Mouse (Mus musculus) intestine, embryonic 16.5 days (tissue): ENCODE measurements around the gene Prr36. TPM values are rescaled to one million over a fixed set of nuclear protein-coding genes. Genes with fewer than 3 reads are reported as not detected.

Experiments
- ATAC-seq: fragments of 200-750 bp; cut with Nextera tagmentation; 2 replicates; pipeline ENCODE4 v1.8.0; 2017; ENCODE audit warnings: moderate TSS enrichment, moderate library complexity
- H3K27ac ChIP-seq: fragments of 300-500 bp; sonication (generic); 2 replicates; pipeline ENCODE4 v1.5.1; 2014; ENCODE audit warnings: mild to moderate bottlenecking, low read length
- H3K27me3 ChIP-seq: fragments of 300-500 bp; sonication (generic); replicated peaks from 2 replicates; pipeline ENCODE4 v1.6.1; 2014; ENCODE audit warnings: low read length, control low read depth, mixed read lengths; ENCODE audit not compliant: control insufficient read depth, insufficient read depth
- H3K36me3 ChIP-seq: fragments of 300-500 bp; sonication (generic); 2 replicates; pipeline ENCODE4 v1.6.1; 2014; ENCODE audit warnings: low read length, control low read depth; ENCODE audit not compliant: control insufficient read depth, insufficient read depth
- H3K4me1 ChIP-seq: fragments of 300-500 bp; sonication (generic); 2 replicates; pipeline ENCODE4 v1.6.1; 2014; ENCODE audit warnings: low read length, control low read depth, mixed read lengths; ENCODE audit not compliant: control insufficient read depth, insufficient read depth
- H3K4me2 ChIP-seq: fragments of 300-500 bp; sonication (generic); 2 replicates; pipeline ENCODE4 v1.6.1; 2014; ENCODE audit warnings: low read depth, low read length, control low read depth
- H3K4me3 ChIP-seq: fragments of 300-500 bp; sonication (generic); 2 replicates; pipeline ENCODE4 v1.5.1; 2014; ENCODE audit warnings: mild to moderate bottlenecking, low read length
- H3K9ac ChIP-seq: fragments of 300-500 bp; sonication (generic); 2 replicates; pipeline ENCODE4 v1.6.1; 2014; ENCODE audit warnings: low read depth, low read length
- H3K9me3 ChIP-seq: fragments of 300-500 bp; sonication (generic); 2 replicates; pipeline ENCODE4 v1.6.1; 2016; ENCODE audit warnings: low read length, control low read depth; ENCODE audit not compliant: control insufficient read depth
- whole genome bisulfite sequencing: fragments of 180-500 bp; shearing (Covaris S2); extraction: QIAGEN DNeasy Blood & Tissue Kit; methylation state at CpG from one replicate; pipeline ENCODE4 v1.1.7; 2014; 5-methylcytosine and 5-hydroxymethylcytosine counted together
- polyA plus RNA-seq: library from polyadenylated mRNA; unstranded; fragments of >200 nt; fragmentation: Nextera tagmentation; extraction: Ambion mirVana; gene quantifications from 2 replicates; pipeline ENCODE4 v1.2.1, GENCODE M21; 2015

The Prr36 gene
- polyA plus RNA-seq, 1 experiment from 2014 or later = 3.2 TPM

- Histone ChIP-seq H3K4me1 (peaks cover 3% of the 10 kb centered on the region; the same call in 1 of the 2 replicates), H3K27me3 (no peaks in the 10 kb centered on the region), H3K36me3 (no peaks in the 10 kb centered on the region), H3K9ac (peak within 1 kb of the TSS; percentile 84), H3K4me3 (peak within 1 kb of the TSS; percentile 84), H3K9me3 (no peaks in the 10 kb centered on the region), H3K4me2 (peak within 1 kb of the TSS; percentile 85), H3K27ac (no peak within 1 kb of the TSS)
- WGBS = under 1% methylated on average over 51 of the region's 51 CpGs
- peak; percentile 99 for ATAC-seq
Observed at GRCm38 (mm10) chr8:4165852-4166751, 51.2 kb downstream of the Prr36 start, which contains the start of gene Evi5l. Gene Evi5l (plus strand): TSS chr8:4166567.

- no peak for ATAC-seq
- peak overlapping the region; percentile 63 for H3K4me2 ChIP-seq
- H3K9ac ChIP-seq = peak overlapping the region; percentile 68
- H3K36me3 ChIP-seq = no peaks in the 10 kb centered on the region
- H3K9me3 ChIP-seq = no peaks in the 10 kb centered on the region
- no peaks in the 10 kb centered on the region for H3K27me3 ChIP-seq
- H3K4me1 ChIP-seq = peaks cover 3% of the 10 kb centered on the region; the same call in 1 of the 2 replicates
- no peak overlapping the region for H3K27ac ChIP-seq
- WGBS = 7% methylated on average over 13 of the region's 13 CpGs
- H3K4me3 ChIP-seq = peak overlapping the region; percentile 84
Observed at GRCm38 (mm10) chr8:4165176-4165851, 51.9 kb downstream of the Prr36 start.

- WGBS = 53% methylated on average over 4 of the region's 4 CpGs
- H3K9ac ChIP-seq = no peak overlapping the region
- no peak overlapping the region for H3K4me3 ChIP-seq
- H3K27me3 ChIP-seq = no peaks in the 10 kb centered on the region
- peaks cover 3% of the 10 kb centered on the region; the same call in 1 of the 2 replicates for H3K4me1 ChIP-seq
- H3K27ac ChIP-seq = no peak overlapping the region
- H3K36me3 ChIP-seq = no peaks in the 10 kb centered on the region
- no peak for ATAC-seq
- H3K4me2 ChIP-seq = no peak overlapping the region
- H3K9me3 ChIP-seq = no peaks in the 10 kb centered on the region
Observed at GRCm38 (mm10) chr8:4162786-4163185, 54.5 kb downstream of the Prr36 start.

Other genes with a start within 250 kb of the Prr36 start
- 0.21 TPM in 1 of 2 replicates, not detected in the other for gene Cd209f, start 111.6 kb downstream of the Prr36 start, polyA plus RNA-seq
- gene Cd209g, start 83.4 kb downstream of the Prr36 start, polyA plus RNA-seq = not detected in 2 replicates
- gene Evi5l, start 50.9 kb downstream of the Prr36 start, polyA plus RNA-seq = 19.1 and 19.2 TPM in 2 replicates
- 2.6 and 2.8 TPM in 2 replicates for gene Lrrc8e, start 9.4 kb upstream of the Prr36 start, polyA plus RNA-seq
- 17.8 and 18.8 TPM in 2 replicates for gene Map2k7, start 21.3 kb upstream of the Prr36 start, polyA plus RNA-seq
- gene Gm49320, start 21.4 kb upstream of the Prr36 start, polyA plus RNA-seq = 0.64 and 0.70 TPM in 2 replicates
- 2.4 and 2.9 TPM in 2 replicates for gene Tgfbr3l, start 30.8 kb upstream of the Prr36 start, polyA plus RNA-seq
- 38.9 and 43.5 TPM in 2 replicates for gene Snapc2, start 35.6 kb upstream of the Prr36 start, polyA plus RNA-seq
- gene Ctxn1, start 41.8 kb upstream of the Prr36 start, polyA plus RNA-seq = 52.8 and 55.0 TPM in 2 replicates
- 73.5 and 74.6 TPM in 2 replicates for gene Timm44, start 58.5 kb upstream of the Prr36 start, polyA plus RNA-seq
- 142 and 168 TPM in 2 replicates for gene Ccl25, start 107.8 kb upstream of the Prr36 start, polyA plus RNA-seq
- gene Elavl1, start 108.0 kb upstream of the Prr36 start, polyA plus RNA-seq = 162 and 177 TPM in 2 replicates